Mouse (Mus musculus): ENCODE measurements around the gene Pde4a. TPM values are rescaled to one million over a fixed set of nuclear protein-coding genes. Genes with fewer than 3 reads are reported as not detected.

Gene Pde4a
- polyA plus RNA-seq, 1 experiment from 2014 or later: 23.7 TPM

GRCm38 (mm10) chr9:21261831-21262230, 96.3 kb downstream of the Pde4a start:
- Histone ChIP-seq H3K36me3 (peaks cover under 1% of the 10 kb centered on the region; the same call in 1 of the 2 replicates), H3K9me3 (no peaks in the 10 kb centered on the region), H3K4me2 (replicated peaks) (no peak overlapping the region), H3K4me3 (no peak overlapping the region), H3K4me1 (peaks cover 18% of the 10 kb centered on the region), H3K27me3 (no peaks in the 10 kb centered on the region), H3K9ac (replicated peaks) (no peak overlapping the region), H3K27ac (replicated peaks) (no peak overlapping the region)
- no peak for ATAC-seq (replicated peaks)
- WGBS: 64% methylated on average over 2 of the region's 2 CpGs

Other genes with a start within 250 kb of the Pde4a start
- 80.0 and 84.6 TPM in 2 replicates for gene Dnmt1, start 205.8 kb upstream of the Pde4a start, polyA plus RNA-seq (2015; fragmentation: Nextera tagmentation; extraction: Ambion mirVana)
- gene S1pr2, start 188.9 kb upstream of the Pde4a start, polyA plus RNA-seq (2015; fragmentation: Nextera tagmentation; extraction: Ambion mirVana): 6.9 and 7.5 TPM in 2 replicates
- 112 and 115 TPM in 2 replicates for gene Mrpl4, start 163.0 kb upstream of the Pde4a start, polyA plus RNA-seq (2015; fragmentation: Nextera tagmentation; extraction: Ambion mirVana)
- gene Icam1, start 149.7 kb upstream of the Pde4a start, polyA plus RNA-seq (2015; fragmentation: Nextera tagmentation; extraction: Ambion mirVana): 2.8 and 3.0 TPM in 2 replicates
- 0.25 TPM in 1 of 2 replicates, not detected in the other for gene Icam4, start 136.3 kb upstream of the Pde4a start, polyA plus RNA-seq (2015; fragmentation: Nextera tagmentation; extraction: Ambion mirVana)
- 1.5 and 2.2 TPM in 2 replicates for gene Icam5, start 133.6 kb upstream of the Pde4a start, polyA plus RNA-seq (2015; fragmentation: Nextera tagmentation; extraction: Ambion mirVana)
- 0.37 and 2.2 TPM in 2 replicates for gene Zglp1, start 98.6 kb upstream of the Pde4a start, polyA plus RNA-seq (2015; fragmentation: Nextera tagmentation; extraction: Ambion mirVana)
- gene Gm49373, start 92.6 kb upstream of the Pde4a start, polyA plus RNA-seq (2015; fragmentation: Nextera tagmentation; extraction: Ambion mirVana): 1.3 TPM in 2 replicates
- gene Fdx1l, start 92.1 kb upstream of the Pde4a start, polyA plus RNA-seq (2015; fragmentation: Nextera tagmentation; extraction: Ambion mirVana): 52.2 and 58.9 TPM in 2 replicates
- 1.0 and 1.3 TPM in 2 replicates for gene Gm38431, start 73.7 kb upstream of the Pde4a start, polyA plus RNA-seq (2015; fragmentation: Nextera tagmentation; extraction: Ambion mirVana)
- 36.8 and 42.0 TPM in 2 replicates for gene Raver1, start 73.7 kb upstream of the Pde4a start, polyA plus RNA-seq (2015; fragmentation: Nextera tagmentation; extraction: Ambion mirVana)
- gene Tyk2, start 34.5 kb upstream of the Pde4a start, polyA plus RNA-seq (2015; fragmentation: Nextera tagmentation; extraction: Ambion mirVana): 10.3 and 11.1 TPM in 2 replicates
- 217 and 221 TPM in 2 replicates for gene Cdc37, start 15.7 kb upstream of the Pde4a start, polyA plus RNA-seq (2015; fragmentation: Nextera tagmentation; extraction: Ambion mirVana)
- 71.6 and 72.5 TPM in 2 replicates for gene Keap1, start 73.6 kb downstream of the Pde4a start, polyA plus RNA-seq (2015; fragmentation: Nextera tagmentation; extraction: Ambion mirVana)
- 1.6 TPM in 2 replicates for gene S1pr5, start 82.7 kb downstream of the Pde4a start, polyA plus RNA-seq (2015; fragmentation: Nextera tagmentation; extraction: Ambion mirVana)
- 53.1 and 55.0 TPM in 2 replicates for gene Atg4d, start 99.6 kb downstream of the Pde4a start, polyA plus RNA-seq (2015; fragmentation: Nextera tagmentation; extraction: Ambion mirVana)
- 18.0 and 18.1 TPM in 2 replicates for gene Kri1, start 122.3 kb downstream of the Pde4a start, polyA plus RNA-seq (2015; fragmentation: Nextera tagmentation; extraction: Ambion mirVana)
- gene Cdkn2d, start 125.7 kb downstream of the Pde4a start, polyA plus RNA-seq (2015; fragmentation: Nextera tagmentation; extraction: Ambion mirVana): 91.3 and 97.9 TPM in 2 replicates
- gene Ap1m2, start 146.6 kb downstream of the Pde4a start, polyA plus RNA-seq (2015; fragmentation: Nextera tagmentation; extraction: Ambion mirVana): 1.1 and 1.4 TPM in 2 replicates
- 77.4 and 77.8 TPM in 2 replicates for gene Slc44a2, start 155.0 kb downstream of the Pde4a start, polyA plus RNA-seq (2015; fragmentation: Nextera tagmentation; extraction: Ambion mirVana)
- 306 and 307 TPM in 2 replicates for gene Ilf3, start 202.2 kb downstream of the Pde4a start, polyA plus RNA-seq (2015; fragmentation: Nextera tagmentation; extraction: Ambion mirVana)
- 45.7 and 49.1 TPM in 2 replicates for gene Qtrt1, start 246.1 kb downstream of the Pde4a start, polyA plus RNA-seq (2015; fragmentation: Nextera tagmentation; extraction: Ambion mirVana)

All from forebrain, embryonic 15.5 days (tissue).